Mouse (Mus musculus) left cerebral cortex, postnatal 10 days (tissue): Measurements from ENCODE around the gene Dnajc5. TPM values are rescaled to one million over a fixed set of nuclear protein-coding genes. Genes with fewer than 3 reads are reported as not detected.

Experiments
- DNase-seq, 2 experiments: peaks; one replicate each; pipeline ENCODE4 v3.0.0; 2021 to 2022; ENCODE audit warnings: low spot score in 2 of 2, mixed read lengths in 1 of 2; ENCODE audit errors: extremely low spot score in 1 of 2
- intact Hi-C: fragments of 180-260 bp; cut with DNase I; formaldehyde crosslinking; loops from one replicate; pipeline ENCODE4 v1.15.1; 2025
- total RNA-seq, 2 experiments: library from RNA; stranded (reverse); gene quantifications; 2 replicates each; pipeline ENCODE4 v1.2.3; 2021

Dnajc5 gene
- total RNA-seq, 2 experiments from 2014 or later, result 320 to 333 TPM

DNA sequence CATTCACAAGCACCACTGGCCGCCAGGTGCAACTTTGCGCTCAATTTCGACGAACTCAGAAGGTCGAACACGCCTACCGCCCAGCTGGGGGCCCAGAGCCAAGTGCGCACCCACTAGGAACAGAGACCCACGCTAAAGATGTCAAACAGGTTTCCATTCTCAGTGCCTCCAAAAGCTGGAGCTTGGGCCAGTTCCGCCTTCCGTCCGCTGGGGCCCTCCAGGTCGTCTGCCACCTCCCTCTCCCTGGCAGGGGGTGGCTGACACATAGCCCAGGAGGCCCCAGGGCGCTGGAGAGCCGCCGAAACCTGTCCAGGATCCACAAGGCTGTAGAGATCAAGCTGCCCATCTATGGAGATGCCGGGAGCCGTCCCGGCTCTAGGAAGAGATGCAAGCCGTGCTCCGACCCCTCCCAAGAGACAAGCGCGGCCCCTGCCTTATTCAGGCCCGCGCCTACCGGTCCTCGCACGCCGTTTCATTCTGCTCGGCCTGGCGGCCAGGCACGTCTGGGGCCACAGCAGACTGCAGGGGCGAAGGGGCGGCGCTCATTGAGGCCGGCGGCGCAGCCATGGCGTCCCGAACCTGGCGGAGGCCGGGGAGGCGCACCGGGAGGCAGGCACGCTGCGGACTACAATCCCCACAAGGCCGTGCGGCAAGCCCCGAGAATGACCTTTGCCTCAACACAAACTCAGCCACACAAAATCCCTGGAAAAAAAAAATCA, 61.3 kb downstream of the Dnajc5 start:
- intact Hi-C loops, result loop anchor here (5.0 kb wide), 1 partner anchor 189 kb away; no protein-coding TSS in a partner anchor

DNA sequence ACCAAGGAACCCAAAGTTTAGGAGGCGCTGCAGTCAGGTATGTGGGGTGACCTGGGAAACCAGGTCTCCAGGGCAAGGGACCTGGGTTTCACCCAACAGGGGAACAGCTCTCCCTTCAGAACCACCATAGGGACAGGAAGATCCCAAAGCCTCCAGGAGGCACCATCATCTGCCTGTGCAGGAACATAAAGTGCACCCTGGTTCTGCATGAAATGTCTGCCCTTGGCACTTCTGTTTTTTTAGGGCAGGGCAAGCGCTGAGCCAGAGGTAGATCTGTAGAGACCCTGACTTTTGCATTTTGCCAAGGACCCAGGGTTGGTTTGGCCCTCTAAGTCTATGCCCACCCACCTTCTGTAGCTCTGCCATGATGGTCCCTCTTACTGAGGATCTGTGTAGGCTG, 62.1 kb downstream of the Dnajc5 start:
- intact Hi-C loops, result loop anchor here (5.0 kb wide), 1 partner anchor 190 kb away; no protein-coding TSS in a partner anchor
- DNase-seq, result no peak

More for the DNA sequence above, 61.3 kb downstream of the Dnajc5 start:
- peak; percentile 77 to 90 for DNase-seq

DNA sequence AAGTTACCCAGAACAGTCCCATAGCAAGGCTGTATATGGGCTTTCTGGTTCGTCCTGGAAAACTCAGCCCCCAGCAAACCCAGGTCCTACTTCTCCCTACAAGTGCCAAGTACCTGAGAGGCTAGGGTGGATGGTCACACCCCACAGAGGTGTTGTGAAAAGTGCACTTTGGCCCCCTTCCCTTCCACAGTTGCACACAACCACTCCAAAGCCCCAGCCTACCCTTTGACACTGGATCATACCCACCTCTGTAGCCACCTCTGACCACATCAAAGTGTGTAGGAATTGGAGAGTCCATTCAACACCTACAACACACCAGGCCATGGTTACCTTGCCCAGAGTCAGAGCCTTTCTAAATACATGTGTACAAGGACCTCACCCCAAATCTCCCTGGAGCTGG, 62.7 kb downstream of the Dnajc5 start:
- intact Hi-C loops, result loop anchor here (5.0 kb wide), 1 partner anchor 191 kb away; no protein-coding TSS in a partner anchor
- no peak for DNase-seq

DNA sequence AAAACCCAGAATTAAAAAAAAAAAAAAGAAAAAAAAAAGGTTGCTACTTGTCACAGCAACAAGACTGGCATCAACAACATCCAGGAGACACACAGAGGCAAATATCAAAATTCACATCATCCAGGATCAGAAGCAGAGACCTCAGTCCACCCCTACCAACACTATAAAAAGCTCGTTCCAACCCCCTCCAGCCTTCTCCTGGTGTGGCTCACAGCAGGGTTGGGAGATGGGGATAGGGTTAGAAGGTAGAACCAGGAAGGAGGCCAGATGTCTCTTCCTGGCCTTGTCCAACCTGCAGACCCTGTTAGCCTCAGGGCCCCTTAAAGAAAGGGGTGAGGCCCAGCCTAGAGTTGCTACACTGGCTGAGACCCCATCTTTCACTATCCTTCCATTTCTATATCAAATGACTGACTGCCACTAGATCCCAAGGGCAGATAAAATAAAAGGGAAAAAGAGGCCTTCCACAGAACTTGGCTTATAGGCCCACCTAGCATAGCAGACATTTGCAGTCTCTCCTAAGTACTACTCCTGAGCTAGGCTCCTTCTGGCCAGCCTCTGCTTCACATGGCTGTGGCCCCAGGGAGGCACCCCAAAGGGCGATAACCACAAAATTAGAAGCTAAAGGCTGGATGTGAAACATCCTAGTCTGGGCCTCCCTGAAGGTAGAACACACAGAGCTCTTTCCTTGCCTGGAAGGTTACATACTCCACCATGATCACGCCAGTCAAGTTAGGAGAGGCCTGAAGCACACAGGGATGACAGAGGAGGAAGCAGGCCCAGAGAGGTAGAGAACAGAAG, 63.4 kb downstream of the Dnajc5 start:
- intact Hi-C loops, result loop anchor here (5.0 kb wide), 1 partner anchor 191 kb away; no protein-coding TSS in a partner anchor
- DNase-seq, result no peak

DNA sequence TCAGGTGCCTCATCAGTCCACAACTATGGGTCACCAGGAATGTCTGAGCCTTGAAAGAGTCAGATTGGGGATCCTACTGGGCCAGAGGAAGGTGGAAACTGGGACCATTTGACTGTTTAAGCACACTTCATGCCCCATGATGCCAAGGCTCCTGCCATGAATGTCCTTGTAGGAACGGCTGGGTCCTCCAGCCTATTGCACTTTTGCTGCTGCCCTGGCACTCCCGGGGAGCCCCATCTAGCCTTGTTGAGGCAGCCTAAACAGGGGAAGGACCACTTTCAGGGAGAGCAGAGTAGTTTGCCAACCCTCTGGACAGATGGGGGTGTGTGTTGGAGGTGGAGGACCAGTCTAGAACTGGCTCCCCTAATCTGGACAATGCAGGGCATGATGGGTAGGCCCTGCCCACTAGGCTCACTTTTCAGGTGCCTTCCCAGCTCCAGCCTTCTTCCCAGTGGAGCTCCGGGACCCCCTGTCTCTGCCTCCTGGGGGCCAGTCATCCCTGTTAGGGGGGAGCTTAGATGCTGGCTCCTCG, 64.2 kb downstream of the Dnajc5 start, which contains the start of gene Uckl1:
Gene Uckl1 (minus strand): TSS at position 482 of the 532 bp plus-strand sequence.
- no peak for DNase-seq
- intact Hi-C loops, result loop anchor here (5.0 kb wide), 1 partner anchor 192 kb away; no protein-coding TSS in a partner anchor

DNA sequence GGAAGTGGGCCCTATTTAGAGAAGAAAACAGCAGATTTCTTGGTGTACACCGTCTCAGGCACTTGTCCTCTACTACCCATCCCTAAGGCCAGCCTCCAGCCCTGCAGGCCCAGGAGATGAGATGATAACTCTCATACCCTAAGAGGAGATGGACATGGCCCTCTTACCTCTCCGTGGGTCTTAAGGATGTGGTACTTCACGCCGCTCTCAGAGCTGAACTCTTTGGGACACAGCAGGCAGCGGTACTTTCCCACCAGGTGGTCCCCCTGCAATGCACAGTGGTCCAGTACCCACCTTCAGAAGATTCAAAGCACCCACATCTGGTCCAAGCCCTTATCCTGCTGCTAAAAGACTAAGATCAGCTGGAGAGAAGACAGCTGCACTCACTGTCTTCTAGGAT, 65.2 kb downstream of the Dnajc5 start:
- DNase-seq, result no peak
- intact Hi-C loops, result no loop called here

DNA sequence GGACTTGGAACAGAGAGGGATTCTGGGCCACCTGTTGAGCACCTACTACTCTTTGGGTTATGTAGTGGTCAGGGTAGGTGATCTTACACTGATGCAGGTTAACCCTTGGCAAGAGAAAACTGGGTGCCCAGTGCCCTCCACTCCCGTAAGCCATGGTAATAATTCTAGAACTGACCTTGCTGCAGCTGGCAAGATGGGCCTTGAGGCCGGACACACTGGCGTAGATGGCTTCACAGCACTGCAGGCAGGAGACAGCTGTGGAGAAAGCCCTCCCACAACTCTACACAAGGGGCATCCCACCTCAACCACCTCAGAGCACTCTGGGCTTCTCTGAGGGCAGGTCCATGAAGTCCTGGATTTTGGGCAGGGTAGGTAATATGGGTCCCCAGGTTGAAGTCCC, 65.8 kb downstream of the Dnajc5 start:
- intact Hi-C loops, result no loop called here
- no peak for DNase-seq

DNA sequence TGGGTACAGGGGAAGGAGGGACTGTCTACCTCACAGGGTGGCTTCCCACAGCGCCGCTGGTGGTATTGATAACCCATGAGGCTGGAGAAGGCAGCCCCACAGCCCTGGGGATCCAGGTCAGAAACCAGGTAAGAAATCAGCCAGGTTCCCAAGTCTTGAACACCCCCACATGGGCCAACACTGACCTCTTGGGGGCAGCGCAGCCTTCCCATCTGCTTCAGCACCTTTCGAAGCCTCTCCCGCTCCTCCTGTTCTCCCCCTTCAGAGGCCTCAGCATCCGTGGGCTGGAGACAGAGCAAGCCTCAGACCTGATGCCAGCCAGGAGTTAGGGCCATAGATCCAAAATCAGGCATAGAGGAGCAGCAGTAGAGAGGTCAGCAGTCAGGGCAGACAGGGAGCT, 67.5 kb downstream of the Dnajc5 start:
- no peak for DNase-seq
- intact Hi-C loops, result no loop called here

DNA sequence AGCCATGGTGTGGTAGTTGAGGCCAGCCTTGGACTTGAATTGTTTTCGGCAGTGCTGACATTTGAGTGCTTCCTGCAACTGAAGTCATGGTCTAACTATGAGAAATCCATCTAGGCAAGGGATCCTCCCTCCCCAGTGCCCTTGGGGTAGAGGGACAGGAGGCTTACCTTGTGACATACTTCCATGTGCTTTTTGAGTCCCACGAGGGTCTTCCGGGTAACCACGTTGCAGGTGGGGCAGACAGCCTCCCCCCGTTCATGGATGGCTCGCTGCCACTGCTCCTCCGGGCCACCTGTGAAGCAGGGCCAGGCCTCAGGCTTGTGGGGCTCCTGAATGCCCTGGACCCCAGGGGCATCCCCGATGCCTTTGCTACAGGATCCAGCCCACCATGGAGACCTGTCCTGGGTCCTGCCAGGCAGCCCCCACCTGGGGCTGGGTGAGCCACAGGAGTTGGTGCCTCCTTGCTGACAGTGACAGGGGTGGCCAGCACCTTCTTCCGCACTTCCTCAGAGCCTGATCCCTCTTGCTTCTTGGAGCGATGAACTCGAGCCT, 68.0 kb downstream of the Dnajc5 start:
- DNase-seq, result peak in 1 of 2 experiments; percentile 32
- intact Hi-C loops, result no loop called here

DNA sequence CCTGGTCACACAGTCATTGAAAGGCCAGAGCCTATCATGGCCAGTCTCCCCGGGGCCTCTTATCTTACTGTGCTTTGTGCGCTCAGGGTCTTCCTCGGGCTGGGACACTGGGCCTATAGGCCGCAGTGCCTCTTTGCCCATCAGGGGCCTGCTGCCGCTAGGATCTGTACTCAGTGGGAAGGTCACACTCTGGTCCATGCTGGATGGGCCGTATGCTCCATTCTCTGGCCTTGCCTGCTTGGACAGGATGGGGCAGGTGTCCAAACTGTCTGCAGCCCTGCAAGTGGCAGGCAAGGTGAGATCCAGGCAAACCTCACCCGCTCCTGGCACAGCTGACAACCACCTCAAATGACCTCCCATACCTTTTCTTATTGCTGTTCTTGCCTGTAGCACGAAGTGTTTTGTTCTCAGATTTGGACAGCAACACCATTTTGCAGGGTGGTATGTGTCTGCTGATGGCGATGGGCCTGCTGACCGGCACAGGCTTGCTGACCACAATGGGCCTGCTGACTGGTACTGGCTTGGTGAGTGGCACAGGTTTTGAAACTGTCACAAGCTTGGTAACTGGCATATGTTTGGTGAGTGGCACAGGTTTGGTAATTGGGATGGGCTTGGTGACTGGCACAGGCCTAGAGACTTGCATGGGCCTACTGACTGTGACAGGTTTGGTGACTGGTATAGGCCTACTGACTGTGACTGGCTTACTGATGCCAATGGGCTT, 68.9 kb downstream of the Dnajc5 start:
- no peak for DNase-seq

DNA sequence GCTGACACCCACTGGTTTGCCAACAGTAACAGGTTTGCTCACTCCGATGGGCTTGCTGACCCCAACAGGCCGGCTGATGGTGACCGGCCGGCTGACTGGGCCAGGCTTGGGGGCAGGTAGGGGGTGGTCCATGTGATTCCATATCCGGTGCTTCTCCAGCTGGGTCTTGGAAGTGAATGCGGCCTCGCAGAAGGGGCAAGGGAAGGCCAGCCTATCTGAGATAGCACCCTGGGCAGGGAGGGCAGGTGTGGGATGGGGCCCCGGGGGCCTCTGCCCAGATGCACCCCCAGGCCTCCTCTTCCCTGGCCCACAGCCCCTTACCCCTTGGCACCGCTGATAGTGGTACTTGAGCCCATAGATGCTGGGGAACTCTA, 69.4 kb downstream of the Dnajc5 start:
- peak in 1 of 2 experiments; percentile 36 for DNase-seq
- intact Hi-C loops, result no loop called here

More for the DNA sequence above, 68.9 kb downstream of the Dnajc5 start:
- intact Hi-C loops, result no loop called here

DNA sequence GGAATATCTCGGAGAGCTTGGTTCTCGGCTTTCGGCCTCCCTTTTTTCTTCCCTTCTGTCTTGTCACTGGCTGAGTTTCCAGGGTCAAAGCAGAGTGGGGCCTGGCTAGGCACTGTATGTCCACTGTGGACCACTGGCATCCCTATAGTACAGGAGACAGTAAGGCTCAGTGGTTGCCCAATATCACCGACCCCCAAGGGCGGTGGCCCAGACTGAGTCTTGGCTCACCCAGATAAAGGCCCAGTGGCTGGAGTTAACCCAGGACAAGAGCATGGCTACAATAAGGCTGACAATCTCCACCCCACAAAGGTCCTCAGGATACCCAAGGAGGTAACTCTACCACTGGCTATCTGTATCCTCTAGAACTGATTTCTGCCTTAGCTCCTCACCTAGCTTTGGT, 70.2 kb downstream of the Dnajc5 start:
- no peak for DNase-seq
- intact Hi-C loops, result no loop called here

DNA sequence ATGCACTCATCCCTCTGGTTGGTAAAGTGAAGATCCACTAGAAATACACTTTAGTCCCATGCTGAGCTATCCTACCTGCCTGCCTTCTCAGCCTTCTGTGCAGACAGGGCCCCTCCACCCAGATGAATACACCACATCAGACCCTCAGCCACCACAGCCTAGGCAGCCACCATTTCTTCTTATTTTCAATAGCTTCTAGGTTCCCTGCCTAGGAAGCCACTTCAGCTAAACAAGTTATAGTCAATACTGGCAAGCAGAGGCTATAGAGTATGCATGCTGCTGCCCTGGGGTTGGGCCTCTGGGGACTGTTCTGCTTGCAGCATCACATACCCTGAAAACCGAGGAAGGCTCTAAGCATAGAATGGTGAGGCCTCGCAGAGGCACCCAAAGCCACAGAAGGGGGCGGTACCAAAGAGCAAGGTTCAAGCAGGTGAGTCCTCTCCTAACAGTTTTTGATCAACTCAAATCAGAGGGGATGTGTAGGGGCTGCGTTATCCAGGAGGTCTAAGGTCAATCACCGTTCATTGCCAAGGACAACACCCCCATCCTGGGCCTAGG, 71.3 kb downstream of the Dnajc5 start, which contains the start of gene Prpf6:
Gene Prpf6 (plus strand): TSS at position 341 of the 558 bp plus-strand sequence.
- intact Hi-C loops, result no loop called here
- DNase-seq, result peak in 1 of 2 experiments; percentile 37

DNA sequence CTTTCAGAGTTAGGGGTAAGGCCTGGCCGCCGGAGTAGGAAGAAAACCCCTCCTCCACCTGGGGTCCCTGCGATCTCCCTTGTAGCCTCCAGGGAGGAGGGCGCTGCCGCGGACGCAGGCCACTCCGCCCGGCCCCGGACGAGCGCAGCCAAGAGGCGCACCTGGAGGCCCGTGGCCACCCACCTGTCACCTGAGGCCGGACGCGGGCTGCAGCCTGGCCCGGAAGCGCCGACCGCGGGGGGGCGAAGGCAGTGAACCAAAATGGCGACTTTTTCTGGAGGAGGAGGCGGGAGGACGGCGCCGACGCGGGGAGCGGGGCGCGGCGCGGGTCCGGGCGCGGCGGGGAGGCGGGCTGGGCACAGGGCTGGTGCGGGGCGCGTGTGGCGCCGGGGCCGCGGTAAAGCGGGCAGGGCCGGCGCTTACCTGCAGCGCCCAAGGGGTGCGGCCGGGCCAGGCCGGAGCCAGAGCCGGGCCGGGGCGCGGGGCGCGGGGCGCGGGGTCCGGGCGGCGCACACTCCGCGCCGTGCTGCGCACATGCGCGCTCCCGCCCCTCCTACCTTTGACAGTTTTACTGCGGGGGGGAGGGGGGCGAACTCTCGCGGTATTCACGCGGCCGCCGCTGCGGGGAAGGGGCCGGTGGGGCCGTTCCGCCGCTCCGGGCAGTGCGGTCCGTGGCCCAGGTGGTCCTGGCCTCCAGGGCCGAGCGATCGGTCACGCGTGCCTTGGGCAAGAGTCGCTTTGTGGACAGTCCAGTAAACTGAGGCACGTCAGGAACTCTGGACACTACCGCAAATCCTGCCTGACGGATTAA, 72.2 kb downstream of the Dnajc5 start, which contains the start of gene Zfp512b:
Gene Zfp512b (minus strand): TSS at position 573 of the 811 bp plus-strand sequence.
- DNase-seq, result peak in 1 of 2 experiments; percentile 87
- intact Hi-C loops, result no loop called here

DNA sequence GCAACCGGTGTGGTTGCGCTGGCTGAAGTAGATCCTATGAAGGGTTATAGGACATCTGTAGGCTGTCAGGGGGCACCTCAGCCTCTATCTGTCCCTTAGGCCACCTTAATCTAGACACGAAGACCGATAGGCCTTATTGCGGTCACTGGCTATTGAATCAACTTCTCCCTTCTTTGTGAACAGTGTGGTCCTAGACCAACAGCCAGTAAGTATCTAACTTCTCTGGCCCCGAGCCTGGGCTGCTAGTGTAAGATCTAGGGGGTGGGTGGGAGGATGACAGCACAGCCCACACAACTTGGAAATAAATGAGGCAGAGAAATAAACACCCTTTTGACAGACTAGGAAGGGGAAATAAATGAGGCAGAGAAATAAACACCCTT, 72.7 kb downstream of the Dnajc5 start:
- no peak for DNase-seq
- intact Hi-C loops, result no loop called here

DNA sequence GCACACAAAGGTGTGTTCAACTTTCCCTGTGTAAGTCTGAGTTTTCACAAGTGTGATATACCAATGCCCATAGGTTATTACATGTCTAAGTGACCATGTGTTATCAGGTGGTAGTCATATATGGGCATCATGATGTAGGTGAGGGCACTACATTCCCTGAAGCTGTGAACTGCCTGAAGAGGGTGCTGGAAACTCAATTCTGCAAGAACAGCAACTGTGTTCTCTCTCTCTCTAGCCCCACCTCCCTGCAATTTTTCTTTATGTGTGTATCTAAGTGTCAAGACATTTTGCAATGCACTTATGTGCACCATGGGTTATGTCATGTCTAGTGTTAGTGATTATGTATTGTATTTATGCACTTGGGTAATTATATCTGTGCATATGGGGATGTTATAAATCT, 73.7 kb downstream of the Dnajc5 start:
- intact Hi-C loops, result no loop called here
- DNase-seq, result no peak

DNA sequence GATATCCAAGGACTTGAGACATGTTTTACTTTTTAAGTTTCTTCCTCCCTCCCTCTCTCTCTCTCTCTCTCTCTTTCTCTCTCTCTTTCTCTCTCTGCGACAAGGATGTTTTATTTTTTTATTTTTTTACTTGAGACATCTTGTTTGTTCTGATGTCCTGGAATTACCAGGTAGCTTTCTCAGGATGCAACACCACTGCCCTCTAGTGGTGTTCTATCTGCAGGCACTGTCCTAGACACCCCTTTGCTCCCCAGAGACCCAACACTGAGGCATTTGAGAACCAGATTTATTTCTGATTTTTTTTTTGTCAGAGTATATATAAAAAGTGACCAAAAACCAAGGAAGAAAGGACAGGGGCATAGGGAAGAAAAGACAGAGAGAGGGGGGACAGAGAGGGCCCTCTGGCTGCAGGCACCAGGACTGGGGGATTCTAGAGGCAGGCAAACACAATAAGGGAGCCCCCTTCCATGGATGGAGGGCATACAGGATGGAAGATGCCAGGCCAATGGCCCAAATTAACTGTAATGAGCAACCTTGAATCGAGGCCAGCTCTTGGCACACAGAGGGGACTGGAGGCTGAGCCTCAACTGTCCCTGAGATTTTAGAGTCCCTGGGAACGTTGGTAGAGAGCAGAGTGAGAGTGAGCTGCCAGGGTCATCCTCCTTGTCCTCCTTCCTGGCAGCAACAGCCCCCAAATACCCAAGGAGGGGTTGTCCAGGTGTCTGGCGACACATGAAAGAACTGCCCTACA, 74.8 kb downstream of the Dnajc5 start:
- intact Hi-C loops, result no loop called here
- DNase-seq, result peak in 1 of 2 experiments; percentile 45
